Mouse (Mus musculus): ENCODE results near the gene Fmnl2.

Fmnl2 gene

DNA sequence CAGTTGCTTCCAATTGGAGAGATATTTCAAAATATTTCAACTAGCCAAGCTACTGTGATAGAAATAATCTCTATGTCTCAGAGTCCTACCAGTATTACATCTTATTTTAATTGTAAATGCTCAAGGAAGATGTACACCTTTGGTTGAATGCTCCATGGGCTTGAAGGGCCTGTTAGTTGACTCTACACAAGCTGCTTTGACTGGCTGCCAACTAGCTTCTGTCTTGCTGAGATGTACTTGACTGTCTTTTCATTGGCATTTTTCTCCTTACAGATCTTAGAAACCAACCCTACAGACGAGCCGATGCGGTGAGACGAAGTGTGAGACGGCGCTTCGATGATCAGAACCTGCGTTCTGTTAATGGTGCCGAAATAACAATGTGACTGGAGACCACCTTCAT, 273.9 kb downstream of the Fmnl2 start:
- no peak for DNase-seq

DNA sequence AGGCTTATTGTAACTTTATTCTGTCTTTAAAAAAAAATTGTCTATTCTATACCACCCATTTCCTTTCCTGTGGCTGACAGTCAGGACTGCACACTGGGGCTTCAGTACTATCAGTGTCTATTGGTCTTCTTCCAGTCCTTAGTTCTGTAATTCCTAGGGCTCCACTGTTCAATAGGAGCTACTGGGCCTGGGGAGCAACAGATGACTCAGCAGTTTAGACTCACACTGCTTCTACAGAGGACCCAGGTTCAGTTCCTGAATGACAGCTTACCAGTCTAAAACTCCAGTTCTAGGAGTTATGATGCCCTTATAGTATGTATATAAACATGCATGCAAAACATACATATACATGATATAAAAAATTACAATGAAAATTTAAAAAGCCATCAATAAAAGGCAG, 289.2 kb downstream of the Fmnl2 start:
- no peak for DNase-seq

DNA sequence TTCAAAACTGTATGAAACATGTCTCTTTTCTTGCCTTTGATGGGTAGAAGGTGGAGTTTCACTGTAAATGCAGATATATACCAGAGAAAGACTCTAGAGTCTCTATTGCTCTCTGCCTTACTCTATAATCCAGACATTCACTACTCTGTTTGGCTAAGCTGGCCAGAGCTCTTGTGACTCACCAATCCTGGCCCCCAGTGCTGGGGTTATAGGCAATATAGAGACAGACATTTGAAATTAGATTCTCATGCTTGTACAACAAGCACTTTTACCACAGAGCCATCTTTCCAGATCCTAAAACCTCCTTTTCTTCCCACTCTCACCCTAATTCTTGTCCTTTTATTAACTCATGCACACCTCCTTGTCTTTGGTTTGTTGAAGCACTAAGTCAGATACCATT, 316.3 kb downstream of the Fmnl2 start:
- DNase-seq: no peak

DNA sequence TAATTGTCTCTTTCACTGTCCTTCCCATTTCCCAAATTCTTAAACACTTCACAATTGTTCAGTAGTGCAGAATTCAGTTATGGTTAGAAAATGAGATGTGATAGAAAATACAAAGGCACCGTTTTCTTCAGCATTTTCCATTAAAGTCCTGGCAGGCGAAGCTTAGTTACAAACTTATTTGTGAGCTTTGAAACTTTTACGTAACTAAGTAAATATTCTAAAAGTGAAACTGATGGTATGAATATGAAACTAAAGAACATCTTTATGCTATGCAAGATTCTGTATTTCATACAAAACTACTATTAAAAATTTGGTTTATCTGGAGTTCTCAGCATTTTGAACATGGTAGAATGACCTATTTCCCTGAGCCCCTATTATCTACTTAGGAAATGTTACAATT, 321.3 kb downstream of the Fmnl2 start:
- no peak for DNase-seq

DNA sequence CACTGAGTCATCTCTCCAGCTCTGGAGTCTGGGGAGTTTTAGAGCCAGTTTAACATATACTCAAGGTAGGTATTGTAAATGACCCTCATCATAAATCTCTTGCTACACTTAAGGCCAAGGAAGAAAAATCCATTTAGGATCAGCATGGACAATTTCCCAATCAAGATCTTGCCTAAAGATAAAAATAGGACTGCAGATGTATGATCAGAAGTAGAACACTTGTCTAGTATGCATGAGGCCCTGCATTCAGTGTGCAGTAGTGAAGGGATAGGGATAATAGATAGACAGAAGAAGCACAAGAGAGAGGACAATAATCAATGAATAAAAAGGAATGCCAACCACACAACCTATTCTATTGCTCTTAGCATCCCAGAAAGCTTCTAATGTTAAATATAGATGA, 322.2 kb downstream of the Fmnl2 start:
- DNase-seq: no peak
